Mouse (Mus musculus) midbrain, embryonic 15.5 days (tissue): ENCODE results near the gene Lrwd1. TPM values are rescaled to one million over a fixed set of nuclear protein-coding genes. Genes with fewer than 3 reads are reported as not detected.
"Not testable (repeated sequence)": the region's sequence is repeated elsewhere in the genome, so short reads cannot be mapped to it uniquely, and the experiment has no call there.

Experiments used
- ATAC-seq: fragments of 200-750 bp; cut with Nextera tagmentation; replicated peaks from 2 replicates; pipeline ENCODE4 v1.8.0; 2017; ENCODE audit warnings: moderate TSS enrichment
- H3K27ac ChIP-seq: fragments of 300-500 bp; sonication (generic); 2 replicates; pipeline ENCODE4 v1.5.1; 2015; ENCODE audit warnings: mild to moderate bottlenecking, inconsistent platforms
- H3K27me3 ChIP-seq: fragments of 300-500 bp; sonication (generic); replicated peaks from 2 replicates; pipeline ENCODE4 v1.6.1; 2015; ENCODE audit warnings: inconsistent platforms
- H3K36me3 ChIP-seq: fragments of 300-500 bp; sonication (generic); replicated peaks from 2 replicates; pipeline ENCODE4 v1.6.1; 2015; ENCODE audit warnings: inconsistent platforms
- H3K4me1 ChIP-seq: fragments of 300-500 bp; sonication (generic); 2 replicates; pipeline ENCODE4 v1.6.1; 2015; ENCODE audit warnings: inconsistent platforms
- H3K4me2 ChIP-seq: fragments of 300-500 bp; sonication (generic); 2 replicates; pipeline ENCODE4 v1.6.1; 2015; ENCODE audit warnings: inconsistent platforms, mild to moderate bottlenecking, moderate library complexity
- H3K4me3 ChIP-seq: fragments of 300-500 bp; sonication (generic); 2 replicates; pipeline ENCODE4 v1.5.1; 2015; ENCODE audit warnings: mild to moderate bottlenecking, inconsistent platforms
- H3K9ac ChIP-seq: fragments of 300-500 bp; sonication (generic); 2 replicates; pipeline ENCODE4 v1.6.1; 2015; ENCODE audit warnings: mild to moderate bottlenecking, inconsistent platforms
- H3K9me3 ChIP-seq: fragments of 300-500 bp; sonication (generic); 2 replicates; pipeline ENCODE4 v1.6.1; 2016; ENCODE audit warnings: inconsistent platforms
- WGBS: fragments of 180-500 bp; shearing (Covaris S2); methylation state at CpG from one replicate; pipeline ENCODE4 v1.1.7; 2015; ENCODE audit warnings: mixed read lengths; 5-methylcytosine and 5-hydroxymethylcytosine counted together
- polyA plus RNA-seq: library from polyadenylated mRNA; unstranded; fragments of >200 nt; fragmentation: Nextera tagmentation; extraction: Ambion mirVana; gene quantifications from 2 replicates; pipeline ENCODE4 v1.2.1, GENCODE M21; 2015

Gene Lrwd1
- polyA plus RNA-seq, 1 experiment from 2014 or later, result 28.6 TPM

GRCm38 (mm10) chr5:136143161-136143755, 7.4 kb upstream of the Lrwd1 start:
- Histone ChIP-seq H3K4me3 (no peak overlapping the region), H3K27me3 (no peaks in the 10 kb centered on the region), H3K36me3 (peaks cover 14% of the 10 kb centered on the region), H3K9ac (no peak overlapping the region), H3K4me2 (no peak overlapping the region), H3K9me3 (no peaks in the 10 kb centered on the region), H3K4me1 (0 out of 2 replicates have a peak, but pooled peaks cover under 1% of the 10 kb centered on the region), H3K27ac (no peak overlapping the region)
- no peak for ATAC-seq
- 85% methylated on average over 6 of the region's 6 CpGs for WGBS

DNA sequence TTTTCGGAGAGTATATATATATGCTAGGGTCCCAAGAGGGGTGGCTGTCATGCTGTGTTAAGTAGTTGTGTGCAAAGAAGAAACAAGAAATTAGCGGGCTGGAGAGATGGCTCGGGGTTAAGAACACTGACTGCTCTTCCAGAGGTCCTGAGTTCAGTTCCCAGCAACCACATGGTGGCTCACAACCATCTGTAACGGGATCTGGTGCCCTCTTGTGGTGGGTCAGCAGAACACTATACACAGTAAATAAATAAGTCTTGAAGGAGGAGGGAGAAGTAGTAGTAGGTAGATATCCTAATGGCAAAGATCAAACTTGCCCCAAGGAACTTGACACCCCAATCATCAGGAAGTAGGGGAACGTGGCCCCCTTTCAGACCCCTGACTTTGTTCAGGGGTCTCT, 6.9 kb upstream of the Lrwd1 start:
- H3K27me3 ChIP-seq, result no peaks in the 10 kb centered on the region
- 0 out of 2 replicates have a peak, but pooled peaks cover 4% of the 10 kb centered on the region for H3K4me1 ChIP-seq
- no peak overlapping the region for H3K4me2 ChIP-seq
- WGBS, result 79% methylated on average over 5 of the region's 5 CpGs
- H3K4me3 ChIP-seq, result no peak overlapping the region
- H3K9ac ChIP-seq, result no peak overlapping the region
- ATAC-seq, result no peak
- H3K9me3 ChIP-seq, result no peaks in the 10 kb centered on the region
- H3K27ac ChIP-seq, result no peak overlapping the region
- H3K36me3 ChIP-seq, result peaks cover 14% of the 10 kb centered on the region

- no peaks in the 10 kb centered on the region for H3K27me3 ChIP-seq
- no peak overlapping the region for H3K9ac ChIP-seq
- no peak overlapping the region for H3K4me2 ChIP-seq
- H3K36me3 ChIP-seq, result peaks cover 14% of the 10 kb centered on the region
- H3K4me1 ChIP-seq, result peaks cover 20% of the 10 kb centered on the region
- no peak overlapping the region for H3K4me3 ChIP-seq
- WGBS, result 95% methylated on average over 10 of the region's 10 CpGs
- no peak for ATAC-seq
- H3K9me3 ChIP-seq, result no peaks in the 10 kb centered on the region
- no peak overlapping the region for H3K27ac ChIP-seq
Measured at GRCm38 (mm10) chr5:136140057-136140482, 4.2 kb upstream of the Lrwd1 start.

DNA sequence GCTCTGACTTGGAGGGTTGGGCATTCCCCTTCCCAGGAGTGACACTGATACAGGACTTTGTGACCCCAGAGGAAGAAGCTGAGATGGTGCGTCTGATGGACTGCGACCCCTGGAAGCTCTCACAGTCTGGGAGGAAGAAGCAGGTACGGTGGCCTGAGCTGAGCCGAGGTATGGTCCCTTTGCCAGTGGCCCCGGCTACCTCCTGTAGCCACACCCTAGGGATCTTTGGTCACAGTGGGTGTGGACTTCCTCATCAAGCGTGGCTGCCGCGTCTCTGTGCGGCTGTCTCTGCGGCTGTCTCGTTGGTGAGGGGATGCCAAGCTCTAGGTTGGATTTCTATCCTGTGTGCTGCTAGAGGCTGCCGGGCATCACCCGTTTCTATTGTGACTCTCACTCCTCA, 3.5 kb upstream of the Lrwd1 start:
- H3K9me3 ChIP-seq, result no peaks in the 10 kb centered on the region
- H3K4me2 ChIP-seq, result no peak overlapping the region
- no peak overlapping the region for H3K4me3 ChIP-seq
- no peaks in the 10 kb centered on the region for H3K27me3 ChIP-seq
- WGBS, result 96% methylated on average over 13 of the region's 13 CpGs
- H3K9ac ChIP-seq, result no peak overlapping the region
- peaks cover 27% of the 10 kb centered on the region for H3K4me1 ChIP-seq
- no peak overlapping the region for H3K27ac ChIP-seq
- ATAC-seq, result no peak
- H3K36me3 ChIP-seq, result peaks cover 14% of the 10 kb centered on the region

DNA sequence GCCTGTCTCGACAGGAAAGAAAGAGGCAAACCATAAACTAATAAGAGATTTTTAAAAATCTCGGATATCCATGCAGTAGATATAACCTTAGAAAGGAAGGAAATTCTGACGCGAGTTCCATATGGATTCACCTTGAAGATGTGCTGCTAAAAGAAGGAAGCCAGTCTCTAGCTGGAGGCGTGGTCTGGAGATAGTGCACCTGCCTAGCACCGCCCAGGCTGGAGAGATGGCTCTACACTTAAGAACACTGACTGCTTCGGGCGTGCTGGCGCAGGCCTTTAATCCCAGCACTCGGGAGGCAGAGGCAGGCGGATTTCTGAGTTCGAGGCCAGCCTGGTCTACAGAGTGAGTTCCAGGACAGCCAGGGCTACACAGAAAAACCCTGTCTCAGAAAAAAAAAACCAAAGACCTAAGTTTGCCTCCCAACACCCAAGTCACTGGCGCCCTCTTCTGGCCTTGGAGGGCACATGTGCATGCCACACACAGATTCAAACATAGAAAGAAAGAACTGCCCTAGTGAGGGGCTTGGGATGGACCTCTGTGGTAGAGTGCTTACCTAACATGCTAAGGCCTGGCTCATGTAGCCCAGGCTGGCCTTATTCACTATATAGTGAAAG, 1.9 kb upstream of the Lrwd1 start:
- ATAC-seq, result no peak
- H3K4me2 ChIP-seq, result peak overlapping the region; percentile 84
- WGBS, result 77% methylated on average over 13 of the region's 13 CpGs
- H3K27ac ChIP-seq, result no peak overlapping the region
- H3K27me3 ChIP-seq, result no peaks in the 10 kb centered on the region
- H3K9me3 ChIP-seq, result no peaks in the 10 kb centered on the region
- H3K36me3 ChIP-seq, result peaks cover 14% of the 10 kb centered on the region
- peaks cover 27% of the 10 kb centered on the region for H3K4me1 ChIP-seq
- no peak overlapping the region for H3K9ac ChIP-seq
- no peak overlapping the region for H3K4me3 ChIP-seq

- Histone ChIP-seq H3K4me3 (peak overlapping the region; percentile 79), H3K9me3 (no peaks in the 10 kb centered on the region), H3K27me3 (no peaks in the 10 kb centered on the region), H3K4me2 (peak overlapping the region; percentile 84), H3K27ac (peak overlapping the region; percentile 51; the same call in 1 of the 2 replicates), H3K9ac (peak overlapping the region; percentile 71), H3K36me3 (peaks cover 11% of the 10 kb centered on the region), H3K4me1 (peaks cover 27% of the 10 kb centered on the region)
- WGBS, result 8% methylated on average over 20 of the region's 20 CpGs
- peak; percentile 18; the same call in 1 of the 2 replicates for ATAC-seq
Measured at GRCm38 (mm10) chr5:136136292-136136990, 567 bp upstream of the Lrwd1 start.

GRCm38 (mm10) chr5:136122165-136122564, 13.7 kb downstream of the Lrwd1 start:
- Histone ChIP-seq H3K9ac (no peak overlapping the region), H3K9me3 (no peaks in the 10 kb centered on the region), H3K36me3 (peaks cover 40% of the 10 kb centered on the region), H3K4me3 (no peak overlapping the region), H3K27me3 (no peaks in the 10 kb centered on the region), H3K4me1 (peaks cover 17% of the 10 kb centered on the region), H3K4me2 (no peak overlapping the region), H3K27ac (no peak overlapping the region)
- 88% methylated on average over 10 of the region's 10 CpGs for WGBS
- no peak for ATAC-seq

DNA sequence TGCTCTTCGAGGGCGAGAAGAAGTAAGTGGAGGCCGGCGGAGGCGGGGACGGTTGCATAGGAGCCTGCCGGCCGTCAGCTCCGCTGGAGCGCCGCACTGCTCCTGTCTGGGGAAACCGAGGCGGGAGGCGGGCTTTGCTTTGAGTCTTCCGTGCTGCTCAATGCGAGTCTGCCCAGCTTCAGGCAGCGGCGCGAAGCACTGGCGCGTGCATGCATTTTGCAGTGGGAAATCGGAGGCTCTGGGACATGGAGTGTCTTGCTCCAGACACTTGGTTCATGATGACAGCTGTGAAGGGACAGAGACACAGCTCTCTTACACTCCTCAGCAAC, 19.1 kb downstream of the Lrwd1 start:
- H3K27ac ChIP-seq, result peak overlapping the region; percentile 83
- ATAC-seq, result peak; percentile 69
- H3K4me2 ChIP-seq, result peak overlapping the region; percentile 94
- H3K27me3 ChIP-seq, result no peaks in the 10 kb centered on the region
- WGBS, result 0% methylated on average over 22 of the region's 22 CpGs
- H3K4me3 ChIP-seq, result peak overlapping the region; percentile 98
- H3K4me1 ChIP-seq, result peaks cover 26% of the 10 kb centered on the region
- peak overlapping the region; percentile 98 for H3K9ac ChIP-seq
- H3K9me3 ChIP-seq, result no peaks in the 10 kb centered on the region
- H3K36me3 ChIP-seq, result peaks cover 18% of the 10 kb centered on the region

GRCm38 (mm10) chr5:136115891-136116783, 19.7 kb downstream of the Lrwd1 start, which contains the start of gene Polr2j:
TSS of gene Polr2j (plus strand) at chr5:136116631.
- Histone ChIP-seq H3K4me1 (peaks cover 26% of the 10 kb centered on the region), H3K27me3 (no peaks in the 10 kb centered on the region), H3K9me3 (no peaks in the 10 kb centered on the region), H3K36me3 (peaks cover 12% of the 10 kb centered on the region), H3K4me2 (peak within 1 kb of the TSS; percentile 94), H3K27ac (peak within 1 kb of the TSS; percentile 83), H3K4me3 (peak within 1 kb of the TSS; percentile 98), H3K9ac (peak within 1 kb of the TSS; percentile 98)
- ATAC-seq, result peak; percentile 95
- 3% methylated on average over 42 of the region's 42 CpGs for WGBS

- not testable (repeated sequence) for H3K9ac ChIP-seq, H3K4me2 ChIP-seq, H3K9me3 ChIP-seq, ATAC-seq, H3K27me3 ChIP-seq, H3K27ac ChIP-seq, H3K4me3 ChIP-seq, H3K36me3 ChIP-seq
- peaks cover 23% of the 10 kb centered on the region for H3K4me1 ChIP-seq
- WGBS, result 42% methylated on average over 4 of the region's 4 CpGs
Measured at GRCm38 (mm10) chr5:136113546-136113945, 22.3 kb downstream of the Lrwd1 start.

DNA sequence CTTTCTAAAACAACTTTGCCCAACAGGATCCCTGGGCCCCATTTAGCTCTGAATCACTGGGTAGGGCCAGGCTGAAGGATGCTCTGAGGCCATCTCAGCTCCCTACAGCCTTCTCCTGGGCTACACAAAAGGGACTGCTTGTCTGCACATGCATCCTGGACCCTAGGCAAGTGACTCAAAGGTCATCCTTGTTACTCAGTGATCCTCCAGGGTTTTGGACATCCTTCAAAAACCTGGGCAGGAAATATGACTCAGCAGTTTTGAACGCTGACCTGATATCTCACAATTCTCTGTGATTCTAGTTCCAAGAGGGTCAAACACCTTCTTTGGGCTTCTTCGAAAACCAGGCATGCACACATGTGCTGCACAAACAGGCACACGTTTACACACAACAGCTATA, 26.8 kb downstream of the Lrwd1 start:
- H3K36me3 ChIP-seq, result no peaks in the 10 kb centered on the region
- H3K27me3 ChIP-seq, result 0 out of 2 replicates have a peak, but pooled peaks cover 2% of the 10 kb centered on the region
- H3K27ac ChIP-seq, result no peak overlapping the region
- no peaks in the 10 kb centered on the region for H3K9me3 ChIP-seq
- no peak for ATAC-seq
- WGBS, result 83% methylated on average over 3 of the region's 3 CpGs
- no peak overlapping the region for H3K4me3 ChIP-seq
- no peak overlapping the region for H3K9ac ChIP-seq
- no peaks in the 10 kb centered on the region for H3K4me1 ChIP-seq
- no peak overlapping the region for H3K4me2 ChIP-seq

GRCm38 (mm10) chr5:136108486-136108885, 27.4 kb downstream of the Lrwd1 start:
- Histone ChIP-seq H3K27me3 (peaks cover 2% of the 10 kb centered on the region; the same call in 1 of the 2 replicates), H3K27ac (no peak overlapping the region), H3K36me3 (no peaks in the 10 kb centered on the region), H3K9me3 (no peaks in the 10 kb centered on the region), H3K4me2 (no peak overlapping the region), H3K4me1 (no peaks in the 10 kb centered on the region), H3K4me3 (no peak overlapping the region), H3K9ac (no peak overlapping the region)
- ATAC-seq, result no peak
- WGBS, result 61% methylated on average over 2 of the region's 2 CpGs
